Mouse (Mus musculus): ENCODE data around the gene Dach2. TPM values are rescaled to one million over a fixed set of nuclear protein-coding genes. Genes with fewer than 3 reads are reported as not detected.

Gene Dach2
- polyA plus RNA-seq, 1 experiment from 2014 or later = 6.8 TPM

GRCm38 (mm10) chrX:113867835-113868495, 570.7 kb downstream of the Dach2 start:
- Histone ChIP-seq H3K27me3 (ENCODE audit: insufficient read depth, low read length) (no peaks in the 10 kb centered on the region), H3K4me2 (ENCODE audit: low read length) (no peak overlapping the region), H3K4me1 (replicated peaks; ENCODE audit: insufficient read depth, low read length) (no peaks in the 10 kb centered on the region), H3K36me3 (ENCODE audit: insufficient read depth, low read length) (no peaks in the 10 kb centered on the region), H3K4me3 (replicated peaks; ENCODE audit: low read depth, low read length) (no peak overlapping the region), H3K27ac (no peak overlapping the region), H3K9me3 (replicated peaks; ENCODE audit: low read length) (no peaks in the 10 kb centered on the region), H3K9ac (ENCODE audit: low read depth, low read length) (no peak overlapping the region)
- 64% methylated on average over 2 of the region's 2 CpGs for WGBS
- TF ChIP-seq CTCF (IDR thresholded peaks at IDR 0.05; ENCODE audit: low read depth) = no peak
- DNase-seq (ENCODE audit: low spot score) = peak; percentile 12
- no peak for ATAC-seq (replicated peaks; ENCODE audit: low FRiP score, low read depth)

Other genes with a start within 250 kb of the Dach2 start
- gene Chm, start 112.0 kb upstream of the Dach2 start, polyA plus RNA-seq (2015; fragmentation: Nextera tagmentation; extraction: Ambion mirVana) = 12.7 and 13.2 TPM in 2 replicates